Mouse (Mus musculus): ENCODE measurements around the gene Hrasls5.

Hrasls5 gene

DNA sequence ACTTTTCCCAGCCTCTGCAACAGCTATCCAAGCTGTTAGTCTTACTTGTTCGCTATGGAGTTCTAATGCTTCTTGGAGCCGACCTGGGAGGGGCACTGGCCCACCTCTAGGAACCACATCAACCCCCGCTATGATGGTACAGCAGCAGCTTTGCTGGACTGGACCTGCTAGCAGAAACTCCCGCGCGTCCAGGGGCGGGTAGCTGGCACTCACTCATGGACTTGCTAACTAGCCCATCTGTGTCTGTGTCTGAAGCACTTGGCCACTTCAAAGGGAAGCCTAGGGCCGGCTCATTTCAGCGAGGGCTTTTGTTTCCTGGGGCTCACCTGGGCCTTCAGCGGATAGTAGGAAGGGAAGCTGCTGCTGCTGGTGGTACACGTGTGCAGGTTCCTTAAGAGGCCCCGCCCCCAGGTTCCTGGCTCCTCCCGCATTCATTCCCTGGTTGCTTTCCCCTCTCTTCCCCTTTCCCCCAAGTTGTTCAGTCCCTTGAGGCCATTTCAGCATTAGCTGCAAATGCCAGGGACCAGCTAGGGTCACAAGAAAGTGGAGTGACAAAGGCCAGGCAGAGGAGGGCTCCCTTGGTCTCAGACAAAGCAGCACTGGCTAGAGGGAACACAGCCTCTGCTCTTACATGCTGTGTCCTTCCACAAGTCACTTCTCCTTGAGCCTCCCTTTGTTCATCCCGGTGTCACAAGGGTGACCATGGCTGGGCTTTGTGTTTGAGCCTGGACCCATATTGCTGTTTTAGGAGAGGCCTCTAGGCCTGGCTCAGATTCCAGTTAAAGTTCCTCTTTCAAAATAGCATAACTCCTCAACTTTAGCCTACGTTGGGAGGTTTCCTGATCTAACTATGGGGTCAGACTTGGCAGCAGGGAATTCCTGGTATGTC, 5.3 kb upstream of the Hrasls5 start, which contains the start of gene Lgals12:
Gene Lgals12 (minus strand): TSS at position 393 of the 889 bp plus-strand sequence.
- in situ Hi-C loops (cut with MboI, MseI), result no loop called here

DNA sequence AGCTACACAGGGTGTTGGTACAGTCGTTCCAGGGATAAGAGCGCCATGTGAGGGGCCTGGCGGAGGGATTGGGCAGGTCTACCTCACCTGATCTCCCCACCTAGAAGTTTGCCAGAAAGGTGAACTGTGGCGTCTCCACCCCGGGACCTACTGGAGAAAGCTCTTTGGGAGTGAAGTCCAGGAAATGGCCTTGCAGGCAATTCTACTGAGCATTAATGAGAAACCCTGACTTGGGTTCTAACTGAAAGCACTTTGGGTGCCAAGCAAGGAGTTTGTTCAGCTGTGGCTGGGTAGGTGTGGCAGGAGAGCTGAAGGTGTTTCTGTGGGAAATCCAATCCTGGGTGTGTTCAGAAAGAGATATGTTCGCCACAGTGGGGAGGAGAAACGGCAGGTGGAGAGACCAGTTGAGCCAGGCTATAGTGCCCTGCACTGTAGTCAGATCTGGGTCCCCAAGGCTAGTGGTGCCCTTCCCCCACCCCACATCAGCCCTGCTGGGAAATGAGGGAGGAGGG, 4.6 kb upstream of the Hrasls5 start:
- in situ Hi-C loops (cut with MboI, MseI), result no loop called here

DNA sequence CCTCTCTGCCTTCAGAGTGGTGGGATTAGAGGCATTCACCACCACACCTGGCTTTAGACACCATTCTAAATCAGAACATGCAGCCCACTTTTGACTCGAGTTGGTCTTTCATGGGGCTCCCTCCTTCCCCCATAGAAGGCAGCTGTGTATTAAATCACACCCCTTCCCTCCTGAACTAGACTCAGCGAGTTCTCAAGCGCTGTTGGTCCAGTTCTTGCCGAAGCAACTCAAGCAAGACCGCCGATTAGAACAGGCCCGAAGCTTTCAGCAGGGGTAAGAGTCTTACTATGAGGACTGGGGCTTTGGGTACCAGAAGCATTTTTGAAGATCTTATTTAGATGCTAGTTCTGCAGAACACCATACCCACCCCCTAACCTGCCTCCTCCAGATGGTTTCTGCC, 810 bp downstream of the Hrasls5 start:
- in situ Hi-C loops (cut with MboI, MseI), result no loop called here

DNA sequence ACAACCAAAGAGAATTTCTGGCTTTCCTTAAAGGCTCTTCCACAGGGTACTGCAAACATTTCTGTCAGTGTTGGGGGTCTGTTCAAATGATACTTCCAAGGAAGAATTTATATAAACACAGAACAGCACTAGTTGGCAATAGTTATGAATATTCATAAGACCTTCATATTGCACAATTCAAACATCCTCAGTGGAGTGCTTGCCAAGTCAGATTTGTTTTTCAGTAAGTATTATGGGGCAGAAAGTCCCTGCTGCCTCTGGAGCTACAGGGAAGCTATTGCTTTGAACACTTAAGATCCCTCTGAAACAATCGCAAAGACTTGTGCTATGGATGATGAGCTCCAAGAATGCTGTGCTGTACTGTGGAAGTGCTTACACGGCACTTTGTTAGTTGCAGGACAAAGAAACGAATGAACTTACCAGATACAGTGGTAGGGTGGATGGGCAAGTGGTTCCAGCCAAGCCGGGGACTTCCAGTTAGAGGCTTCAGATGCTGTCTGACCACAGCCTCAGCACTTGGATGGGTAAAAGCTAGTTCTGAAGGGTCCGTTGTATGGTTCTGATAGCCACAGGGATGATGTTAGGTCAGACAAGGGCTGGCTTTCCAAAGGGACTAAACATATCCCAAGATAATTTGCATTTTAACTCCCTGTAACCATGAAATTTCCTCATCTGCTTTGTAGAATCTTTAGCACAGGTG, 4.0 kb downstream of the Hrasls5 start:
- in situ Hi-C loops (cut with MboI, MseI), result no loop called here

DNA sequence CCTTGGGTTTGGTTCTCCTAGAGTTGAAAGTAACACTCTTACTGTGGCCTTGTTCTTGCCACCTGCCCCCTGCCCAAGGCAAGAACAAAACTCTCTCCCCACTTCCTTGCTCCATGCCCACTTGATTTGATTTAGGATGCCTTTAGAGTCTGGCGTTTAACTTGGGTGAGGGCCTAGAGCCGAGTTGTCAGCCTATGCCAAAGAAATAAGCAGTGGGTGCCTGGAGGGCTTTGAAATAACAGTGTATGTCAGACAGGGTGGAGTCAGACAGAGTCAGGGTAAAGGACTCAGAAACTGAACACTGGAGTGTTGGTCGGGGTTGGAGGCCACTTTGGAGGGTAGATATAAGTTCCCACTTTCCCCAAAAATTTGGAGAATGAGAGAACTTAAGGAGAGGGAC, 4.7 kb downstream of the Hrasls5 start:
- in situ Hi-C loops (cut with MboI, MseI), result no loop called here

DNA sequence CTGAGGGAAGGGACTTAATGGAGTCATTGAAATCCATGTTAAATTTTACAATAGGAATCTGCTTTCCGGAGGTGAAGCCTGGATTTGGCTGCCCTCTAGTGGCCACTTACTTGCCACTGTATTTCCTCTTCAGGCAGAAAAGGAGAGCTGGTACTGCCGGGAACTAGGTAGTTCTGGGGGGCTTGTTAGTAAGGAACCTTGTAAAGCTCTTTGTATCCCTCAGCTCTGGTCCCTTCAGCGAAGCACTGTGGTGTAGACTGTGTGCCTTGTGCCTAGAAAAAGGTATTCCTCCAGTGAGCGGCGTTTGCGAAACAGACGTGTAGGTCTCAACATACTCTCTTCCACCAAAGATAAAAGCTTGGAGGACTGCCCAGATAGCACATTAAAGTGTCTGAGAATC, 5.4 kb downstream of the Hrasls5 start:
- in situ Hi-C loops (cut with MboI, MseI), result no loop called here

DNA sequence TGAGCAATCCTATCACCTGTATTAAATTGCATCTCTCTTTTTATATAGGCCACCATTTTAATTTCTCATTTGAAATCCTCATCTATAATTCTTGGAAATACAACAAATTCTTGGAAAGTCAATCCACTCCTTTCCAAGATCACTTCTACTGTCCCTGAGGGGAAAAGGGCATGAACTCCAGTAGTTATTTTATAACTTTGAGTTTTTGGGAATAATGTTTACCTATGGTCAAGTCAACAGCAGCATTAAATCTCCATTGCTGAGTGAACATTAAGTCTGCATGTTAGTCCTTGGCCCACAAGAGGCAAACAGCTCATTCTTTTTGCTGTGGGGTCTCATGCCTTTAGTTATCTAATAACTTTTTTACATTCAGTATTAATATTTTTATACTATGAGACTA, 20.7 kb downstream of the Hrasls5 start:
- in situ Hi-C loops (cut with MboI, MseI), result no loop called here

DNA sequence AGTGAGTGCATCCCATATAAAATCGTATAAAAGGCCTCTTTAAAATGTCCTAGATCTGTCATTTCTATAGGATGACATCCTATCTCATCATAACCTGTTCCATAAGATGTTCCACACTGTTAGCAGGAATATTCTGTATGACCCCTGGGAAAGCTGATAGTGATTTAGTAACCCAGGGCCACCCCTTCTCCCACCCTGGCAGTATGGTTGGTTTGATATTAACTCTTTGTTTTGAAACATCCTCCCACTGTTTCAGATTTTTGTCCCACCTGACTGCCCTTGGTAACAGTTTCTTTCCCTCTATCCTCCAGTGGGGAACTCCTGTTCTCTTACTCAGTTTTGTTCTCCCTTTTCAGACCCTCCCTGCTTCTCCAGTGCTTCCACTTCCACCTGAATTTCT, 21.4 kb downstream of the Hrasls5 start:
- in situ Hi-C loops (cut with MboI, MseI), result no loop called here

DNA sequence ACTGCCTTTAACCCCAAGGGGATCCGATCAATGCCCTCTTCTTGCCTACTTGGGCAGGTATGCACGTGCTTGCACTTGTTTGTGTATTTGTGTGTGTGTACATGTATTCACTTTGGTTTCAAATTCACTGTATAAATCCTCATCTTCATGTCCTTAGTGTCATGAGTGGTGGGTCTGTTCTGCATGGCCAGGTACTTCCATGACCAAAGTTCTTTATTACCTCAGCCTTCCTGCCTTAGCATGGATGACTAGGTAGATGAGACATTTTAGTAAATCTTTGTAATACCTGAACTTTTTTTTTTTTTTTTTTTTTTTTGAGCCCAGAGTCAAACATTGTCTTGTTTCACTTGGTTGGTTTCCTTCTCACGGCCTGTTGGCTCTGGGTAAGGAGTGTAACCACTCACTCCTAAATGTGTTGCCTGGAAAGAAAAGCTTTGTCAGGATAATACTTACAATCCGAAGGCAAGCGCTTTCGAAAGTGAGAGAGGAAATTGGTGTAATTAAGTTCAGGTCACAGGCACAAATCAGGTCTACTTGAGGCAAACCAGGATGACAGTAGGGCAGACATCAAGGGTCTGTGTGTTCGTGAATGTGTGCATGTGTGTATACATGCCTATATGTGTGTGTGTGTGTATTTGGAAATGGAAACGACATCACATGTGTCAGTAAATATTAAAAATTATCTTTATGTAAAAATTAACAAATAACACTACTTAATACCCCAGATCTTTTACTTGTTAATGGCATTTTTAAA, 36.7 kb downstream of the Hrasls5 start:
- in situ Hi-C loops (cut with MboI, MseI), result loop anchor here (5.0 kb wide), 1 partner anchor 38 kb away; no protein-coding TSS in a partner anchor

DNA sequence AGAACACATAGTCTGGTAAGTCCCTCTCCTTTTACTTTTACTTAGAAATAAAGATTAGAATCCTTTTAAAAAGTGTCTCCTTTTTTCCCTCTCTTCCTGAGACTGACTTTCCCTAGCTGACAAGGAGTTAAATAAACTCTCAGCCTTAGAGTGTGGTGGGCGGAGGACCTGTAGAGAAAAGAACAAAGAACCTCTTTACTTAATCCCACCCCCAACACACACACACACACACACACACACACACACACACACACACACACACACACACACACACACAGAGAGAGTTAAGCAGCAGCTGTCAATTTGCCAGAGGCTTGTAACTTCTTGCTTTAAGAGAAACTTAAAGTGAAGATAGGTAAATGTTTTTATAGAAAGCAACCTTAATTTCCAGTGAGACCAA, 59.7 kb downstream of the Hrasls5 start:
- in situ Hi-C loops (cut with MboI, MseI), result no loop called here

DNA sequence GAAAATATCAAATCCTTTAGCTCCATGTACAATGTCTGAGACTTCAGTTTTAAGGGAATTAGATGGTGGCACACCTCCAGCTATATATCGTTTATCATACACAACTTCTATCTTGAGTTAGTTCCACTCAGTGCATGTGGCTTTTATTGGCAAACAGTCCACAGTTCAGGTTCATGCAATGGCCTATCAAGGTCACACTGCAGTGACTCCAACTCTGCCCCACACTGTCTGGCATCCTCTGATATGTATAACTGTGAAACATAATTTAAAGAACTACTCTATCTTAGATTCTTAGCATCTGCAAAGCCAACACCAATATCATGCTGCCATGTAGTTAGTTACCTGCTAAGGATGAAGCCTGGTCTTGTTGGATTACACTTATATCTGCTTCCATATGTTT, 75.6 kb downstream of the Hrasls5 start:
- in situ Hi-C loops (cut with MboI, MseI), result loop anchor here (5.0 kb wide), 2 partner anchors 41 to 1784 kb away; no protein-coding TSS in a partner anchor

Data from T-helper 1 cell (primary cell).